Mouse (Mus musculus) heart, adult 2 months (tissue): ENCODE measurements at regions not wholly inside any gene's neighbourhood (a gene's known extent, or its start where the extent isn't known, plus 50 kb on each side); places are given as distances from the start of the nearest gene placed in this dataset.

Experiments
- CTCF ChIP-seq: fragments of 200-600 bp; IDR thresholded peaks from 2 replicates; pipeline ENCODE4 v1.8.1; 2022; ENCODE audit warnings: antibody characterized with exemption, mild to moderate bottlenecking, moderate library complexity
- EP300 ChIP-seq: fragments of 200-500 bp; IDR thresholded peaks from 2 replicates; pipeline ENCODE4 v1.6.1; 2011; ENCODE audit warnings: low read depth, low read length, control low read depth; ENCODE audit not compliant: insufficient read depth
- POLR2A ChIP-seq: fragments of 200-500 bp; IDR thresholded peaks from 2 replicates; pipeline ENCODE4 v1.6.1; 2011; ENCODE audit warnings: mild to moderate bottlenecking, low read depth, low read length, control low read depth; ENCODE audit not compliant: insufficient read depth

DNA sequence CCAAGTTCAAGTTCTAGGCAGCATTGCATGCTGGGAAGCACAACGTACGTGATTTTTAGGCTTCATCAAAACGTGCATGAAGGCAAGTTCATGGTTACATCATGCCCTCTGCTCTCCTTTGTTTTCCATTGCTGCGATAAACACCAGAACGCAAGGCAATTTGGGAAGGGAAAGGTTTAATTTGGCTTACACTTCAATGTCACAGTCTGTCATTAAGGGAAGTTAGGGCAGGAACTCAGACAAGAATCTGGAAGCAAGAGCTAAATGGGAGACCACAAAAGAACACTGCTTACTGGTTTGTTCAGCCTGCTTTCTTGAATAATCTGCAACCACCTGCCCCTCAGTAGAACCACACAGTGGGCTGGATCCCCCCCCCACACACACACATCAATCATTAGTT, 297.9 kb downstream of the Plk2 start:
- TF ChIP-seq EP300 = no peak
- TF ChIP-seq CTCF = no peak
- TF ChIP-seq POLR2A = no peak
